Mouse (Mus musculus) retina, postnatal 7 days (tissue): ENCODE data around the gene Hsd17b11.
"Not testable (repeated sequence)": the region's sequence is repeated elsewhere in the genome, so short reads cannot be mapped to it uniquely, and the experiment has no call there.

ENCODE experiments used
- DNase-seq: peaks from one replicate; pipeline ENCODE4 v3.0.0-alpha.2; 2012; ENCODE audit warnings: low read depth, low spot score

The Hsd17b11 gene

GRCm38 (mm10) chr5:104035824-104036223 is 14.1 kb upstream of the Hsd17b11 start:
- DNase-seq: no peak

GRCm38 (mm10) chr5:104035066-104035465 is 13.3 kb upstream of the Hsd17b11 start:
- no peak for DNase-seq

- no peak for DNase-seq
Observed at GRCm38 (mm10) chr5:104032434-104033097, 10.8 kb upstream of the Hsd17b11 start.

- DNase-seq: no peak
Observed at GRCm38 (mm10) chr5:104025245-104025854, 3.6 kb upstream of the Hsd17b11 start.

- no peak for DNase-seq
Observed at GRCm38 (mm10) chr5:104024762-104025161, 3.0 kb upstream of the Hsd17b11 start.

- not testable (repeated sequence) for DNase-seq
Observed at GRCm38 (mm10) chr5:104024193-104024592, 2.5 kb upstream of the Hsd17b11 start.

GRCm38 (mm10) chr5:104023289-104024020 is 1.7 kb upstream of the Hsd17b11 start:
- no peak for DNase-seq

GRCm38 (mm10) chr5:104022558-104022957 is 839 bp upstream of the Hsd17b11 start:
- no peak for DNase-seq

GRCm38 (mm10) chr5:104011419-104011818 is 10.3 kb downstream of the Hsd17b11 start:
- no peak for DNase-seq

- no peak for DNase-seq
Observed at GRCm38 (mm10) chr5:104010261-104010660, 11.5 kb downstream of the Hsd17b11 start.

GRCm38 (mm10) chr5:104009421-104009820 is 12.3 kb downstream of the Hsd17b11 start:
- DNase-seq: no peak

- DNase-seq: no peak
Observed at GRCm38 (mm10) chr5:104007801-104008200, 13.9 kb downstream of the Hsd17b11 start.

GRCm38 (mm10) chr5:104006811-104007210 is 14.9 kb downstream of the Hsd17b11 start:
- no peak for DNase-seq

- DNase-seq: no peak
Observed at GRCm38 (mm10) chr5:104003955-104004354, 17.8 kb downstream of the Hsd17b11 start.

- no peak for DNase-seq
Observed at GRCm38 (mm10) chr5:104003256-104003931, 18.3 kb downstream of the Hsd17b11 start.

GRCm38 (mm10) chr5:104002549-104003255 is 19.0 kb downstream of the Hsd17b11 start:
- no peak for DNase-seq

- DNase-seq: peak; percentile 61
Observed at GRCm38 (mm10) chr5:103999738-104000137, 22.0 kb downstream of the Hsd17b11 start.

- DNase-seq: no peak
Observed at GRCm38 (mm10) chr5:103998739-103999138, 23.0 kb downstream of the Hsd17b11 start.

GRCm38 (mm10) chr5:103995181-103995580 is 26.5 kb downstream of the Hsd17b11 start:
- no peak for DNase-seq

- DNase-seq: no peak
Observed at GRCm38 (mm10) chr5:103994669-103995068, 27.1 kb downstream of the Hsd17b11 start.

GRCm38 (mm10) chr5:103993601-103994000 is 28.1 kb downstream of the Hsd17b11 start:
- no peak for DNase-seq
